Mouse (Mus musculus): Measurements from ENCODE around the gene Gm17545.

Gene Gm17545

DNA sequence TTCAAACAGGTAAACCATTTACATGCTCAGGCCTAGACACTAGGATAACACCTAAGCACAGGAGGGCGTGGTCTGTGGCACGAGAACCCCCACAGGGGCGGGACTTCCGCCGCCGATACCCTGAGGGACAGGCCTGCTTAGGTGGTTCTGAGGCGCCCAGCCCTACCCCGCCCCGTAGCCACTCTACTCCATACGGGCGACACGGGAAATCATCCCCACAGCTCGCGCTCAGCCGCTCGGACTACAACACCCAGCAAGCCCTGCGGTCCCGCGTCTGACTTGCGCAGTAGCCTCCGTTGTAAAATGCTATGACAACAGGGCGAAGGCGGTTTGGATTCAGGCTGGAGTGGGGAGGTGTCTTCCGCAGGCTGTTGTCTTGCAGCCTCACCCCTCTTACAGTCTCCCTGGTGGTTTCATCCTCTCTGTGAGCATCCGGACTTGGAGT is 21.4 kb downstream of the Gm17545 start, which contains the start of gene Bbs9:
TSS of gene Bbs9 (plus strand) at position 292 of the 445 bp plus-strand sequence.
- in situ Hi-C loops (cut with MboI; ENCODE audit: unreplicated experiment in 2 of 2): no loop called here

DNA sequence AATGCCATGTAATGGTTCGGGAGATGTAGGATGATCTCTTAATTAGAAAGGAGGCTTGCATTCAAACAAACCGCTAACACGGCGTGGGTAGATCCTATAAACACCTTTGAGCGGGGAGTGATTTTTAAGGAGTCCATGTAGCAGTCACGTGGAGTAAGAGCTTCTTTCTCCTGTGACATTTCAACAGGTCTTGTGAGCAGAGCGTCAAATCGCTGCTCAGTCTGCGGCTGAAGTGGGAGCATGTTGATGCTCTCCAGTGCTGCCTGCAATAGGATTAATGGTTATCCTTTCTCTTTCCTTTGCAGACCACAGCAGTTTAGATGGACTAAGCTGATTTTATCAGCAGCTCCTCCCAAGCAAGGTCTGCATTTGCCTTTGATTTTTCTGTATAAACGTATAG is 22.2 kb downstream of the Gm17545 start:
- in situ Hi-C loops (cut with MboI; ENCODE audit: unreplicated experiment in 2 of 2): no loop called here

DNA sequence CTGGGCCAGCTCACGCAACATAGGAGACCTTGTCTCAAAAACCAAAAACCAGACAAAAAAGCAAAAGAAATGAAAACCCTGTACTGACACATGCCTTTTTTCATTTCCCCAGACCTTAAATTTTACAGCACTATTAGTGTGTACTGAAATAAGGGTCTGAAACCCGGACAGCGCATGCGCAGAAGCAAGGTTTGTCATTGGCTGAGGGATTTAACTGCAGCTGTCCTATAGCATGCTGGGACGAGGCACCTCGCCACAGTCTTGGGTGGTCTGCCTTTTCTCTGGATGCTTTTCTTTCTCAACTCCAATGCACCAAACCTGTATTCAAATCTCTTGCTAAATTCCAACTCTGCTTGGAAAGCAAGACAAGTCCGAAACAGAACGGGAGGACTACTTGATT is 24.9 kb downstream of the Gm17545 start:
- in situ Hi-C loops (cut with MboI; ENCODE audit: unreplicated experiment in 2 of 2): no loop called here

DNA sequence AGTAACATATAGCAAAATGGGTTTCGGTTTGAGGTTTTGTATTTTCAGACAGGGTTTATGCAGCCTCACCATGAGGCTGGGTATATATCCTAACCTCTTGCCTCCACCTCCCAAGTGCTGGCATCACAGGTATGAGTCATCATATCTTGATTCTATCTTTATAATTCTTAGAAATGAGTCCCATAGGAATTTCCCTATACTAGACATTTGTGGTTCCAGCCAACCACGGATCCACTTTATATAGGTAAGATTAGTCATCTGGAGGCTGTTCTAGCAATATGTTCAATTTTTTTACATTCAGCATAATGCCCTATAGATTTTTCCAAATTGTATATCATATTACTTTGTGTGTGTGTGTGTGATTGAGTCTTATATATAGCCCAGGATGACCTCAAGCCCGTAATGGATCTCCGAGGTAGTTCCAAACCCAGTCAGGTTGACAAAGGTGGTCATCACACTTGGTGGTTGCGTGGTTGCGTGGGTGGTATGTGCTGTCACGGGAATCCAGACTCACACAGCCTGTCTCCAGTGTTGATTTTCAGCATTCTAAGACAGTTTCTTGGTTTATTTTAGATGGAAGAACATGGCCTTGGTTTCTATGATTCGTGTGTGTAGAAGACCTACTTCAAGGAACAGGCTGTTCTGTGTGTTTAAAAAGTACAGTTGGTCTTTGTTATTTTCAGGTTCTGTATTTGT is 29.9 kb downstream of the Gm17545 start:
- in situ Hi-C loops (cut with MboI; ENCODE audit: unreplicated experiment in 2 of 2): no loop called here

DNA sequence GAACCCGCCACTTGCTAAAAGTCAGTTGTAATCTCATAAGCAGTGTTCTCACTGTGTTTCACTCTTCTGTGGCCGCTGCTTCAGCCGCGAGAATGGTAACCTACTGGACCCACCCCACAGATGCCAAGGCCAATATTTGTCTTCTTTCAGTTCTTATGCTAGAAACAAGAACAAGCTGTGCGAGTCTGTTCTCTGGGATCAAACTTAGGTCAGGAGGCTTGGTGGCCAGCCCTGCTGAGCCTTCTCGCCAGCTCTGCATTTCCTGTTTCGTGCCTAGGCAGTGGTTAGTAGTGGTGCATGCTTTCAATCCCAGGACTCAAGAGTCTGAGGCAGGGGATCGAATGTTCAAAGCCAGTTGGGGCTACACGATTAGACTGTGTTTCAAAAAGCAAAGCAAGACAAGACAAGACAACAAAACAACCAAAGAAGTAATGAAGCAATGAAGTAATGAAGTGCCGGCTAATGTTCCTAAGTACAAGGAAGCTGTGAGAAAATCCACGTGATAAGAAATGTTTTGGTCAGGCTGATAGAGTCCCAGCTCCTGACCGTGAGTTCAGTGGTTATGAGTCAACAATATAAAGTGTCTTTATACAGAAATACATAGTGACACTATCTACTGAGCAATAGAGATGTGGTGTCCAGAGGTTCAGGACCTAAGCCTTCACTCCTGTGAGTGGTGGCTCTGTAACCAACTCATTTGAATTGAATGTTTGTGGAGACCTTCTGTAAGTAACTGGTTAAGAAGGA is 30.6 kb downstream of the Gm17545 start:
- in situ Hi-C loops (cut with MboI; ENCODE audit: unreplicated experiment in 2 of 2): no loop called here

DNA sequence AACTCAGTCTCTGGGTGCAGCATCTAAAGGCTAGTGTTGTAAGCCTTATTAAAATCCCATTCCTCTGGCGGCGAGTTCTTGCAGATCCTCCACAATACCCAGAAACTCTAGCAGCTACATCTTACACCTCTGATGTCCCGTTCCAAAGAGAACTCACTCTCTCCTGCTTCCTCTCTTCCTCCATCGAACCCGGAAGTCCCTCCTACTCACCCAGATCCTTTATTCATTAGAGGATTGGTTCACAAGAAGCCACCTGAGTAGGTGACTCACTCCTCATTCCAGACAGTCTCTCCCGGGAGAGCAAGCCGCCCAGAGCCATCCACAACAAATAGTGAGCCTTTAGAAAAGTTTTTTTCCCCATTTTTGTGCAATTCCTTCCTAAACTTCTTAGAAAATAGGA is 32.1 kb downstream of the Gm17545 start:
- in situ Hi-C loops (cut with MboI; ENCODE audit: unreplicated experiment in 2 of 2): no loop called here

DNA sequence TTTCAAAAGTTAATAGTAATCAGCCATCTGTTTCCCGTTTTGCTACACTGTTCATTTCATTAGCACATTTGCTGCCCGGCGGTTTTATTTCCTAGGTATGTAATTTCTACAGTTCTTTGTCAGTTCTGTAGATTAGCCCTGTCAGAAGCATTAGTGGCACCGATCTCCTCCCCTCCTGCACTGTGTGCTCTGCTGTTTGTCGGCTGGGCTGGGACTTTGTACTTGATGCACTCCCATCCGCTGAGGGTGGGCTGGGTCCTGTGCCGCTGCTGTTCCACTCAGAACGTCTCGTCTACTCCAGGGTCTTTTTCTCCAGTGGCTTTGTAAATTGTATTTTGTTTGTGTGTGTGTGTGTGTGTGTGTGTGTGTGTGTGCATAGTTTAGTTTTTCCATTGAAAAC is 34.9 kb downstream of the Gm17545 start:
- in situ Hi-C loops (cut with MboI; ENCODE audit: unreplicated experiment in 2 of 2): no loop called here

DNA sequence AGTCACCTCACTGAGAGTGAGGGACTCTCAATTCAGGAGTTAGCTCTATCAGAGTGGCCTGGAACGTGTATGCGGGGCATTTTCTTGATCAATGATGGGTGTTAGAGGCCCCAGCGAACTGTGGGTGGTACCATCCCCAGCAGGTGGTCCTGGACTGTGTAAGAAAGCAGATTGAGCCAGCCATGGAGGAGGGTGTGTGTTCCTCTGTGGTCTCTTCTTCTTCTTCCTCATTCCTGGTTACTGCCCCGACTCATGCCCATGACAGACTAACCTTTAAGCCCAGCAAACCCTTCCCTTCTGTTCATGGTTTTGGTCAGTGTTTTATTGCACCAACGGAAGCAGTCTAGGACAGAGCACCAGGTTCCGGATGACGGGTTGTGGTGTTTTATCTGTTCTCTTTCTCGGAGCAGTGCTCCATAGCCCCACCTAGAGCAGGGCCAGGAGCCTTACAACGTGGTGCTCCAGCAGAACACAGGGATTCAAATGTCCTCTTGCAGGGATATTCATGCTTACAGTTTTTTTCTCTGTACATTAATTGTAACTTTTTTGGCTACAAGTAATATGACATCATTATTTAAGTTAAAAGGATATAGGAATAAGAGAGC is 40.2 kb downstream of the Gm17545 start:
- in situ Hi-C loops (cut with MboI; ENCODE audit: unreplicated experiment in 2 of 2): no loop called here

DNA sequence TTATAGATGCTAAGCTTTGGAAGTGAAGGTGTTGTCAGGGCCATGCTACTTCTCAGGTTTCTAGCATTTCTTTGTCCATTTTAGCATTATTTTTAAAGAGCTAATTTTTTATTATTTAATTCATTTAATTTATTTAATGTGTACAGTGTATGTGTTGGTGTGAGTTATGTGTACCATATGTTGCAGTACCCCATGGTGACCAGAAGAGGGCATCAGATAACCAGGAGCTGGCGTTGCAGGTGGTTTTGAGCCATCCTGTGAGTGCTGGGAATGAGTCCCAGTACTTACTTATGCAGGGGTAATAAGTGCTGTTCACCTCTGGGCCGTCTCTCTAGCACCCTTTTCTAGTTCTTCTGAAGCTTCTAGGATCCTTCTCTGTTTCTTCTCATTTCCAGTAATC is 41.0 kb downstream of the Gm17545 start:
- in situ Hi-C loops (cut with MboI; ENCODE audit: unreplicated experiment in 2 of 2): no loop called here

DNA sequence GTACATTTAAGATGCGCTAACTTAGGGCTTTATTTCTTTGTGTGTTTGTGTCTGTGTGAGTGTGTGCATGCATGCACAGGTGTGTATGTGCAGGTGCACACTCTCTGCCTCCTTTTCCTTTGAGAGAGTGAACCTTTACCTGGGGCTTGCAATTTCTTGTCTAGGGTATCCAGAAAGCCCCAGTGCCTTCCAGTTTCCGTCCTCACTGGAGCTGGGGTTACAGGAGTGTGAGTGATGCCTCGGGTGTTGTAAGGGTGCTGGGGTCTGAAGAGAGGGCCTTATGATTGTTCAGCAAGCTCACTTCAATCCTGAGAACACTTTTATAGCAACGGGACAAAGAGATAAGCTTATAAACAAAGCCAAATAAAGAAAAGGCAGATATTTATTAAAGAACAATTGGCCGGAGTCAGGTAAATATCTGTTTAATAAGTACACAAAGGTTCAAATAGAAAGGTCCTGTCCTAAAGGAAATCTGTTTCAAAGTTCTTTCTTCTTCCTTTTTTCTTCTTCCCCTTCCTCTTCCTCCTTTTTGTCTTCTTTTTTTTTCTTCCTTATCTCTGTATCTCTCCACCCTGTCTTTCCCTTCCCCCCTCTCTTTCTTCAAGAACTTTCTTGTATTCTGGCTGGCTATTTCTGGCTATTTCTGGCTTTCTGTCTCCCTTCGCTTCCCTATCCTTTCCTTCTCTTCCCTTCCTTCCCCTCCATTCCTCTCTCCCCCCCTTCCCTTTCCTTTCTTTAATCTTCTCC is 43.1 kb downstream of the Gm17545 start:
- in situ Hi-C loops (cut with MboI; ENCODE audit: unreplicated experiment in 2 of 2): no loop called here

DNA sequence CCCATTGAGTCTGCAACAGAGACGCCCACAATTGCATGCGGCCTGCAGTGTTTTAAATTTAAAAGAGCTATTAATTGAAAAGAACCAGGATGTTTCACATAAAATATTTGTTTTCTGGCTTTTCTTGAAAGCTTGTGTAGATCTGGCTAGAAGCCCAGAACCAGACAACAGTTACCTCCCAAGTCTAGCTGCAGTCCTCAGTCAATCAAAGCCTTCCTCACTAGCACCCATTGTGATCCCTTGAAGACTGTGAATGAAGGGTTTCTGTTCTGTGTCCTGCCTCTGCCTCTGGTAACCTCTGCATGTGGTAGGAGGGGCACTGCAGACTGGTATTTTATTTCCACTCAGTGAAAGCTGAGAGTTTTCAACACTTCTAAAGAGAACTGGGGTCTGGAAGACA is 48.9 kb downstream of the Gm17545 start:
- in situ Hi-C loops (cut with MboI; ENCODE audit: unreplicated experiment in 2 of 2): no loop called here

DNA sequence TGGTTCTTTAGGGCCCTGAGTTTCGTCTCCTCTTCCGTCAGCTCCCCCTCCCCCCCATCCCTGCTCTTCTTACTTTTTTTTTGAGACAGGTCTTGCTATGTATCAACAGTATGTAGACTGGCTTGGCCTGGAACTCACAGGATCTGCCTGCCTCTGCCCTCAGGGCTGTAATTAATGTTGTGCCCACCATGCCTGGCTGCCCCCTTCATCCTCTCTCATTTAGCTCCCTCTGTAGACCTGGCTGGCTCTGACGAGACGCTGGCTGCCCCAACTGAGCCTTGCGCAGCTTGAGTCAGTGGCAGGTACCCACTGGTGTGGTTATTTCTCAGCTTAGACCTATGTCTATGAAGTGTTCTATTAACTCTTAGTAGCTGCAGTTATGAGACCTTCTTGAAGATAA is 49.5 kb downstream of the Gm17545 start:
- in situ Hi-C loops (cut with MboI; ENCODE audit: unreplicated experiment in 2 of 2): no loop called here

DNA sequence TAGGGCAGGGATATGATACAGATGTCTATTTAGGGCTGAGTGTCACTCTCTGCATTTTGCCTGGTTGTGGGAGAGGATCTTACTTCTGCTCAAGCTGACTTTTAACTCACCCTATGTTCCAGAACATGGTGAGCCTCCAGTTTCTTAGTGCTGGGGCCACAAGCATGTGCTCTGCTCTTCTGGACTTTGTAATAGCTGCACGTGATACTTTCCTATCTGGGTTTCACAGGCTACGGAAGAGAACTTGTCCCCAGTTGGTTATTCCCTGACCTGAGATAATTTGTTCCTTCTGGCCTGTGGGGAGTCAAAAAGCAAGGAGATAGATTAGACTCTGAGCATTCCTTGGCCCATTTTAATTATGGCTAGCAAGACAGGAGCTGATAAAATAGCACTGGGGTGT is 51.5 kb downstream of the Gm17545 start:
- in situ Hi-C loops (cut with MboI; ENCODE audit: unreplicated experiment in 2 of 2): no loop called here
